Mouse (Mus musculus): ENCODE results near the gene Noxred1.

DNA sequence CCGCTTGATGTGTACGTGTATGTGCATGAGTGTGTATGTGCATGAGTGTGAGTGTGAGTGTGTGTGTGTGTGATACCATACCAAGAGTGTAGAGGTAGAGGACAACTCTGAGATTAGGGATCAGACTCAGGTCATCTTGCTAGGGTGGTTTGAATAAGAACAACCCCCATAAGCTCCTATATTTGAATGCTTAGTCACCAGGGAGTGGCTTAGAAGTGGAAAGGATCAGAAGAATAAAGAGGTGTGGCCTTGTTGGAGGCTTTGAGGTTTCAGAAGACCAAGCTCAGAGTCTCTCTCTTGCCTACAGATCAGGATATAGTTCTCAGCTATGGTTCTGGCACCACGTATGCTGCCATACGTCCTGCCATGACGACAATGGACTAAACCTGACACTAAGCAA lies 18.1 kb upstream of the Noxred1 start:
- TF ChIP-seq GATA1 (IDR thresholded peaks at IDR 0.05; ENCODE audit: borderline replicate concordance, low read length): no peak
- TF ChIP-seq FLI1 (IDR thresholded peaks at IDR 0.05; ENCODE audit: low read length): no peak
